Mouse (Mus musculus): Measurements from ENCODE around the gene Myl4. TPM values are rescaled to one million over a fixed set of nuclear protein-coding genes. Genes with fewer than 3 reads are reported as not detected.
A peak's percentile ranks its signal among the peaks of the same experiment; 100 is the strongest.
"Not testable (repeated sequence)": the region's sequence is repeated elsewhere in the genome, so short reads cannot be mapped to it uniquely, and the experiment has no call there.

Gene Myl4
- polyA plus RNA-seq (2015; fragmentation: Nextera tagmentation; extraction: Ambion mirVana) = 7.7 and 9.4 TPM in 2 replicates

- DNase-seq (ENCODE audit: low spot score) = peak; percentile 100
These were observed at the start of gene Myl4, which contains the start of gene Cdc27 for GRCm38 (mm10) chr11:104550406-104550974. Gene Myl4 (plus strand): TSS chr11:104550663. Gene Cdc27 (minus strand): TSS chr11:104550620.

DNA sequence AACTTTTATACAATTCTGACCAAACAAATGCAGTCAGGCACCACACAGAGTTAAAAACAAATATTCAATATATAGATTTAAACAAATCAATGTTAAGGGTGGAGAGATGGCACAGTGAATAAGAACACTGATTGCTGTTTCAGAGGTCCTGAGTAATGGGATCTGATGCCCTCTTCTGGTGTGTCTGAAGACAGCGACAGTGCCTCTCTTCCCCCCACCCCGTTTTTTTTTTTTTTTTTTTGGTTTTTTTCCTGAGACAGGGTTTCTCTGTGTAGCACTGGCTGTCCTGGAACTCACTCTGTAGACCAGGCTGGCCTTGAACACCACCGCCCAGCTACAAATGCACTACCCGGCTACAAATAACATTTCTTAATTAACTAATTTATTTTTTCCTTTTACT is 42.0 kb upstream of the Myl4 start:
- no peak for DNase-seq (ENCODE audit: low spot score)

- peak; percentile 43 for DNase-seq (ENCODE audit: low spot score)
These were observed 39.9 kb upstream of the Myl4 start for GRCm38 (mm10) chr11:104510606-104511005.

- no peak for DNase-seq (ENCODE audit: low spot score)
These were observed 38.0 kb upstream of the Myl4 start for GRCm38 (mm10) chr11:104512436-104512835.

- no peak for DNase-seq (ENCODE audit: low spot score)
These were observed 24.5 kb upstream of the Myl4 start for GRCm38 (mm10) chr11:104525935-104526334.

- no peak for DNase-seq (ENCODE audit: low spot score)
These were observed 13.6 kb upstream of the Myl4 start for GRCm38 (mm10) chr11:104536843-104537242.

GRCm38 (mm10) chr11:104537945-104538555 is 12.4 kb upstream of the Myl4 start:
- no peak for DNase-seq (ENCODE audit: low spot score)

DNA sequence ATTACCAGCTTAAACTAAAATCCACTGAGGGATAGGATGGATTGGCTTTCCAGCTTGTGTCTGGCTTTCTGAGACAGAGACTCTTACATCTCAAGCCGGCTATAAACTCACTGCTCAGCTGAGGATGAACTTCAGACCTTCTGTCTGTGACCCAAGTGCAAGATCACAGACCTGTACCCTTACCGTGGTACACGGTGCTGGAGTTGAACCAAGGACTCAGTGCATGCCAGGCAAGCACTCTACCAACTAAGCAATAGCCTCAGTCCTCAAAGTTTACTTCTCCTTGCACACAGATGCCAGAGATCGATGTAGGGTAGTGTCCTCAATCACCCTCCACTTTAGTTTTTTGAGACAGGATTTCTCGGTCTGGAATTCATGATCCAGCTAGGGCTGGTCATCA is 10.7 kb upstream of the Myl4 start:
- DNase-seq (ENCODE audit: low spot score) = no peak

DNA sequence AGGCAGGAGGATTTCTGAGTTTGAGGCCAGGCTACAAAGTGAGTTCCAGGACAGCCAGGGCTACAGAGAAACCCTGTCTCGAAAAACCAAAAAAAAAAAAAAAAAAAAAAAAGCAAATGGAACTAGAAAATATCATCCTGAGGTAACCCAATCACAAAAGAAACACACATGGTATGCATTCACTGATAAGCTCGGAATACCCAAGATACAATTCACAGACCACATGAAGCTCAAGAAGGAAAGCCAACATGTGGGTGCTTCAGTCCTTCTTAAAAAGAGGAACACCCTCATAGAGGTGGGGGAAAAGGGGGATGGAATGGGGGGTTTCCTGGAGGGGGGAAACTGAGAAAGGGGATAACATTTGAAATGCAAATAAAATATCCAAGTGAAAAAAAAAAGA is 7.1 kb upstream of the Myl4 start:
- not testable (repeated sequence) for DNase-seq (ENCODE audit: low spot score)

DNA sequence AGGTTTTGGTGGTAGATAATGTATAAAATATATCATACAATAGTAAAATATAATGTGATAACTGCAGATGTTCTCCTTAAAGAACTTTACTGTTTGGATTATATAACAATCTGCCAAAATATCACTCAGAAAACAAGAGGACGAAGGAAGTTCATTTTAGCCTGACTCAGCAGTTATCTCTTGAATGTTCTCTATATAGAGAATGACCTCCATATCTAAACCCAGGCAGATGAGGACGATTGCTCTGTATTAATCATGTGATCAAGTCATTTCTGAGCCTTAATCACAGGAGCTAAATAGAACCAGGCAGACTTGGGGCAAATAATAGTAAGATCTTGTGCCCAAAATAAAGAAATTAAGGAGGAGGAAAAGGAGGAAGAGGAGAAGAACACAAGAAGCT is 6.0 kb upstream of the Myl4 start:
- DNase-seq (ENCODE audit: low spot score) = no peak

- no peak for DNase-seq (ENCODE audit: low spot score)
These were observed 3.0 kb upstream of the Myl4 start for GRCm38 (mm10) chr11:104547502-104547901.

GRCm38 (mm10) chr11:104549438-104550405 is 741 bp upstream of the Myl4 start:
- peak; percentile 42 for DNase-seq (ENCODE audit: low spot score)

DNA sequence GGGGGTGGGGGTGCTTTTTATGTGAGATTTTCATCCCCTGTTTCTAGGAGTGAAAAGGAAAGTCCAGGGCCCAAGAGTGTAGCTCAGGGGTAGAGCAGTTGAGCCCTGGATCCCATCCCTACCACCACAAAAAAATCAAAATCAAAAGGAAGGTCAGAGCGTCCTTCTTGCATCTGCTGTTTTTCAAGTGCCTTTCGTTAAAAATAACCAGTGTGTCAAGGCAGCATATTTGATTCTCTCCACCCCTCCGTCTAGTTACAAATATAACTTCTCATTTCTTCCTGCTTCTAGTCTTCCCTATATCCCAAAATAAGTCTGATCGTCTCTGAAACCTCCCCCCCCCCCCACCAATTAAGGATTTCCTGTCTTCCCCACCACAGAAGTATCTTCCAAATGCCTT is 7.6 kb downstream of the Myl4 start:
- no peak for DNase-seq (ENCODE audit: low spot score)

GRCm38 (mm10) chr11:104558651-104559403 is 8.4 kb downstream of the Myl4 start:
- no peak for DNase-seq (ENCODE audit: low spot score)

GRCm38 (mm10) chr11:104560971-104561370 is 10.5 kb downstream of the Myl4 start:
- no peak for DNase-seq (ENCODE audit: low spot score)

DNA sequence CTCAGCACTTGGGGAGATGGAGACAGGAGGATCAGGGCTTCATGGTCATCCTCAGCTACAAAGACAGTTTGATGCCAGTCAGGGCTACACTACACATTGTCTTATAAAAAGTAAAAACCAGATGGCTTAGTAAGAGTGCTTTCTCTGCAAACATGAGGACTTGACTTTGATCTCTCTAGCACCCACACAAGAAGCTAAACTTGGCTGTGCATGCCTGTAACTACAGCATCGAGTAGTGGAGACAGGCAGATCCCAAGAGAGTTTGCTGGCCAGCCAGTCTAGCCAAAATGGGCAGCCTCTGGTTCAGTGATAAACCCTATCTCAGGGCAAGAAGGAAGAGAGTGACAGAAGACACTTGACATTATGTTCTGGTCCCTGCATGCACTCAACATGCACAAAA is 13.0 kb downstream of the Myl4 start:
- DNase-seq (ENCODE audit: low spot score) = no peak

DNA sequence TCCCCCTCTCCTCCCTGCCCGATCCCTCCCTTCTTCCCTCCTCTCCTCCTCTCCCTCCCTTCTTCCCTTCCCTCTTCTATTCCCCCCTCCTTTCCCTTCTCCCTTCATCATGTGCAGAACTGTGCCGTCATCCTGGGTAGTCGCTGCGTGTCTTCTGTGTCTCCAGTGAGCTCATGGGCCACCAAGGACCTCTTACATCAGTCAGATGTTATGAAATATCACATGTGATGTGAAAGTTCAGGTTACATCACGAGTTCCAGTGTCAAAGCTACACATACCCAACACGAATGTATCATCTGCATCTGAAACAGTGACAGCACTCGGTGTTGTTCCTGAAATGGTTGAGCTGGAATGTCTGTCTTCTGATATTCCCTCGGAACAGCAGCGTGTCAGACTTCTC is 14.7 kb downstream of the Myl4 start:
- DNase-seq (ENCODE audit: low spot score) = no peak

- no peak for DNase-seq (ENCODE audit: low spot score)
These were observed 15.6 kb downstream of the Myl4 start for GRCm38 (mm10) chr11:104566097-104566496.

- no peak for DNase-seq (ENCODE audit: low spot score)
These were observed 16.3 kb downstream of the Myl4 start for GRCm38 (mm10) chr11:104566796-104567195.

GRCm38 (mm10) chr11:104567736-104568135 is 17.3 kb downstream of the Myl4 start:
- no peak for DNase-seq (ENCODE audit: low spot score)

DNA sequence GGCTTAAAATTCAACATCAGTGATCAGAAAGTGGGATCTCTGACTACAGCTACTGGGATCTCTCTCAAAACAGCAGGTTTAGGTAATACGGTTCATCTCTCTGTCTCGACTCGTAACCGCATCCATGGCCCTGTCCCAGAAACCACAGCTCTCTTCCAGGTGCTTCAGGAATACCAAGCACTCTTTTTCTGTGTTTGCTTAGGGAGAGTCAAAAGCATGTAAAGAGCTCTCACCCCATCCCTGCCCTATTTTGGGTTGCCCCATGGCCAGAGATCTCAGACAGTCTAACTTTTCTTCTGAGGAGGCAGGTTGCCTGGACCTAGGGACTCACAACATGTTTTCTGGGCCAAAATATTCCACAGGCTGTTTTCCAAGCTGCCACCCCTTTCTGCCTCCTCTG is 17.9 kb downstream of the Myl4 start:
- no peak for DNase-seq (ENCODE audit: low spot score)
